Mouse (Mus musculus): Measurements from ENCODE around the gene Rbm8a2. TPM values are rescaled to one million over a fixed set of nuclear protein-coding genes. Genes with fewer than 3 reads are reported as not detected.

Rbm8a2 gene
- 0.49 and 0.61 TPM in 2 replicates for polyA plus RNA-seq (2015; fragmentation: Nextera tagmentation; extraction: Ambion mirVana)

GRCm38 (mm10) chr1:175979014-175979413 lies at the start of gene Rbm8a2:
Gene Rbm8a2, minus strand, starts transcription at chr1:175979114.

Other genes with a start within 250 kb of the Rbm8a2 start
- 7.7 and 11.7 TPM in 2 replicates for gene Exo1, start 98.5 kb downstream of the Rbm8a2 start, polyA plus RNA-seq (2015; fragmentation: Nextera tagmentation; extraction: Ambion mirVana)
- gene Gm38100, start 58.8 kb downstream of the Rbm8a2 start, polyA plus RNA-seq (2015; fragmentation: Nextera tagmentation; extraction: Ambion mirVana) = not detected in 2 replicates

All from adrenal gland, postnatal 0 days (tissue).